Mouse (Mus musculus): Measurements from ENCODE around the gene Vps39.

DNA sequence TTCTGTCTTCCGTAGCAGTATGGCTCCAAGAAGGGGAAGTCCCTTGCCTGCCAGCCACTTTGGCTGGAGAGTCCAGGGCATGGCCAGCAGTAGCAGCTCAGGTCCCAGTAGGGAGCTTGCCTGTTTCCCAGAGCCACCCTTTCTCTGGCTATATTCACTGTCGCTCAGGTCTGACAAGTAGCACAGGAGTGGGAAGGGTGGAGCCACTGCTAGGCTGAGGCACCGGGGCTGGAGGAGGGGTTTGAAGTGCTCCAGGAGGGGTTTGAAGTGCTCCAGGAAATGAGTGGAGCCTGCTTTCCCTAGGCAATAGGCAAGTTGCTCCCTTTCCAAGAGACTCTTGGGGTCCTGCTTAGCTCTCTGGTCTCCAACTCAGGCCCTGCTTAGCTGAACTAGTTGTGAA is 39.0 kb downstream of the Vps39 start, which contains the start of gene Pla2g4f:
- TF ChIP-seq POLR2A (IDR thresholded peaks at IDR 0.05; ENCODE audit: insufficient read length, low read depth) (no peak), REST (IDR thresholded peaks at IDR 0.05; ENCODE audit: insufficient read depth, insufficient read length) (no peak), TCF3 (IDR thresholded peaks at IDR 0.05; ENCODE audit: insufficient read length, low read depth) (no peak), USF1 (IDR thresholded peaks at IDR 0.05; ENCODE audit: low read depth) (no peak), MAX (IDR thresholded peaks at IDR 0.05; ENCODE audit: low read depth) (no peak), TCF12 (IDR thresholded peaks at IDR 0.05; ENCODE audit: insufficient read depth, poor library complexity, severe bottlenecking) (no peak), SRF (IDR thresholded peaks at IDR 0.05; ENCODE audit: control insufficient read depth, insufficient read length, low read depth) (no peak), MYOD1 (IDR thresholded peaks at IDR 0.05; ENCODE audit: control insufficient read depth in 1 of 3, insufficient read length in 2 of 3, low read depth in 2 of 3) (no peak), POLR2AphosphoS2 (IDR thresholded peaks at IDR 0.05; ENCODE audit: insufficient read length, low read depth) (no peak), CEBPB (IDR thresholded peaks at IDR 0.05; ENCODE audit: insufficient read depth, poor library complexity, severe bottlenecking) (no peak), E2F4 (IDR thresholded peaks at IDR 0.05; ENCODE audit: insufficient read depth) (no peak)
